Mouse (Mus musculus): ENCODE results near the gene H2-Eb2.

Gene H2-Eb2

GRCm38 (mm10) chr17:34325436-34325835 lies at the start of gene H2-Eb2:
Gene H2-Eb2 (plus strand): TSS chr17:34325665.
- in situ Hi-C loops (cut with MboI, MseI) = no loop called here

DNA sequence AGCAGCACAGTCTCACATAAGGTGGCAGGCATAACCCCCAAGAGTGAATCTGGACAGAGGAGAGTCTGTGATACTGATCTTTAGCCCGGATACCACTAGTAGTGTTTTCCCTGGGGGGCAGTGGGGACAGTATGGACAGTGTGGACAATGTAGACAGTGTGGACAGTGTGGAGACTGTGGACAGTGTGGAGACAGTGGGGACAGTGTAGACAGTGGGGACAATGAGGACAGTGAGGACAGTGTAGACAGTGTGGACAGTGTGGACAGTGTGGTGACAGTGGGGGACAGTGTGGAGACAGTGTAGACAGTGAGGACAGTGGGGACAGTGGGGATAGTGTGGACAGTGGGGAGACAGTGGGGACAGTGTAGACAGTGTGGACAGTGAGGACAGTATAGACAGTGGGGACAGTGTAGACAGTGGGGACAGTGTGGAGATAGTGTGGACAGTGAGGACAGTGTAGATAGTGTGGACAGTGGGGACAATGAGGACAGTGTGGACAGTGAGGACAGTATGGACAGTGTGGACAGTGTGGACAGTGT lies 44.9 kb upstream of the H2-Eb2 start:
- in situ Hi-C loops (cut with MboI, MseI) = loop anchor here in 1 of 2 experiments (5.0 kb wide), 1 partner anchor 42 kb away; no protein-coding TSS in a partner anchor

DNA sequence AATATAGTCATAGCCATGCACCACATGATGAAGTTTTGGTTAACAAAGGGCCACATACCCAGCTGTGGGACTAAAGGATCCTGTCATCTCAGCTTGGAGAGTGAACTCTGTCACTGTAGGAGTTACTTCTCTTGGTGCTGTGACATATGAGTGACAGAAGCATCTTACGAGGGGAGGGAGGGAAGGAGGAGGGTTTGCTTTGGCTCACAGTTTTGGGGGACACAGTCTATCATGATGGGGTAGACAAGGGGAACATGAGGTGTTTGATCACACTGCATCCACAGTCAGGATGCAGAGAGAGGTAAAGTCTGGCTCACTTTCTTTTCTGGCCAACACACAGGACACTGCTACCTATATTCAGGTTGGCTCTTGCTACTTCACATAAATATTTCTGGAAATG lies 43.6 kb upstream of the H2-Eb2 start:
- in situ Hi-C loops (cut with MboI, MseI) = loop anchor here in 1 of 2 experiments (5.0 kb wide), 1 partner anchor 40 kb away; no protein-coding TSS in a partner anchor

- in situ Hi-C loops (cut with MboI, MseI) = no loop called here
Measured at GRCm38 (mm10) chr17:34285371-34285770, 40.1 kb upstream of the H2-Eb2 start.

DNA sequence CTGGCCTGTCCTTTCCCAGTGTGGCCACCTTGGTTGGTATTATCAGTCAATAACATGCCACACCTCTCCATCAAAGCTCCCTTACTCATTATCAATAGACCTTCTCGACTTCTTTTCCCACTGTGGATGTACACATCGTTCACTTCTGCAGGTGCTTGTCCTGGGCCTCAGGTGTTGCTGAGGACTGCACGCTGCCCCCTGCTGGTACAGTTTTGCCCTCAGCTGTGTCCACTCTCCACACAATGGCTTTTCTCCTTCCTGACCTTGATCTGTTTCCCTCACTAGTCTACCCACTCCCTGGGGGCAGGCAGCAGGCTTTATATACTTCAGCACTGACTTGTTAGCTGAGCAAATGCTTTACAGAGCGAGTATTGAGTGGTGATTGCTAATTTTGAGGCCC lies 39.6 kb upstream of the H2-Eb2 start:
- in situ Hi-C loops (cut with MboI, MseI) = no loop called here

DNA sequence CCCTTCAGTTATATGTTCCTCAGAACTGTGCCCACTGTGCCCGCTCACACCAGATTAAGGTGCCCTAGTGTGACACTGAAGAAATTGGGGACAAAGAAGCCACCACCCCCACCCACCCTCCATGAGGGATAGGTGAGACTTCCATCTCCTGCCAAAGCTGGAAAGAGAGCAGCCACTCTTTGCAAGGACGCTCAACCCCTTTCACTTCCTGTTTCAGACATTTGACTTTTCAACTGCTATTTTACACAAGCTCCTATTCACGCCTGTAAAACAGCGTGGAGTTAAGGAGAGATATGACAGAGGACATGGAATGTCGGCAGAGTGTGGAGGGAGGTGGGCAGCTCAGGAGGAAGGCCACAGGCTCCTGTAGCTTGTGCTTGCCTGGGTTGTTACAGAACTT lies 39.0 kb upstream of the H2-Eb2 start:
- in situ Hi-C loops (cut with MboI, MseI) = no loop called here

GRCm38 (mm10) chr17:34286999-34287398 lies 38.5 kb upstream of the H2-Eb2 start:
- in situ Hi-C loops (cut with MboI, MseI) = no loop called here

- in situ Hi-C loops (cut with MboI, MseI) = no loop called here
Measured at GRCm38 (mm10) chr17:34287648-34288047, 37.8 kb upstream of the H2-Eb2 start, which contains the start of gene H2-Aa. Gene H2-Aa (minus strand): TSS chr17:34287823.

DNA sequence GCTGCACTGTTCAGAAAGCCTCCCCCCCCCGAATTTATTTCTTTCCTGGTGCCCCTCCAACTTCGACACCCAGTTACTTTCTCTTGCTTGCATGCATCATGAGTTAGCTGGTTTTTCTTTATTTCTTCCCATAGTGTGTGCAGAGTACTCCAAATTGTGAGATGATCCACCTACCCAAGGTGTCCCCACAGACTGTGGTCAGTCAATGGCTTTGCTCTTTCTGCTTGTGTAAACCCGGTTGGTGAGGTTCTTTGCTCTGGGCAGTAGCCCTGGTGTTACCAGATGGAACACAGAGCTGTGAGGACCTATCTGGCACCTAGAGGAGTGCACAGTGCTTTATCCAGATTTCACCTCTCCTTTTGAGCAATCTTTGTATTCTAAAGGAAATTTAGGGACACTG lies 37.3 kb upstream of the H2-Eb2 start:
- in situ Hi-C loops (cut with MboI, MseI) = no loop called here

DNA sequence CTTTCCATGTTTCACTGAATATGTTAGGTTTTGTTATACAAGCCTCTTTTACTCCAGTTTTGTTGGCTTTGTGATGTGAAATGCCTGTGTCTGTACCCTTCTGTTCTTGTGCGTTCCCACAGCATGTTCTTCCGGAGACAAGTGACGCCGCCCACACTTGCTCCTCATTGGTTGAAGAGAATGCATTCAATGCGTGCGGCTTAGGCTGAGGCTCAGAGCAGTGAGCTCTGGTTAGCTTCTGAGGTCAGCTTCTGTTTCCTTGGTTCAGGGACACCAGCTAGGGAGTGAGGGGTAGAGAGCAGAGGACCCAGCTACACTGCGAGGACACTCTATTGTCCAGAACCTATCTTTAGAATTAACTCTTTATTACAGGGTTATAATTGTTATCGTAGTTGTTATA lies 33.9 kb upstream of the H2-Eb2 start:
- in situ Hi-C loops (cut with MboI, MseI) = no loop called here

DNA sequence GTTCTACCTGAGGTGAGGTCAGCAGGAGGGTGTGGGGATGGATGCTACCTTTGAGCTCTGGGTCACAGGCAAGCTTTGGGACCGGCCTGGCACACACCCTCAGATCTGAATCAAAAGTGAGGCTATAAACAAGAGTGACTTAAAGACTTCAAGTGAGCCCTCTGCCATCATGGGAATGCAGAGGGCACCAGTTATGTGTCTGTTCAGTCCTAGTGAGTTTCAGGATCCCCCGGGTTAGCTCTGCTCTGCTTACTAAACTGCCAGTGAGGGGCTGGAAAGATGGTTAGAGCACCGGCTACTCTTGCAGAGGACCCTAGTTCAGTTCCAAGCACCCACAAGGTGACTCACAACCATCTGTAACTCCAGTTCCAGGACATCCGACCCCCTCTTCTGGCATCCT lies 32.9 kb upstream of the H2-Eb2 start:
- in situ Hi-C loops (cut with MboI, MseI) = no loop called here

GRCm38 (mm10) chr17:34293533-34293932 lies 31.9 kb upstream of the H2-Eb2 start:
- in situ Hi-C loops (cut with MboI, MseI) = no loop called here

- in situ Hi-C loops (cut with MboI, MseI) = no loop called here
Measured at GRCm38 (mm10) chr17:34294249-34294648, 31.2 kb upstream of the H2-Eb2 start.

DNA sequence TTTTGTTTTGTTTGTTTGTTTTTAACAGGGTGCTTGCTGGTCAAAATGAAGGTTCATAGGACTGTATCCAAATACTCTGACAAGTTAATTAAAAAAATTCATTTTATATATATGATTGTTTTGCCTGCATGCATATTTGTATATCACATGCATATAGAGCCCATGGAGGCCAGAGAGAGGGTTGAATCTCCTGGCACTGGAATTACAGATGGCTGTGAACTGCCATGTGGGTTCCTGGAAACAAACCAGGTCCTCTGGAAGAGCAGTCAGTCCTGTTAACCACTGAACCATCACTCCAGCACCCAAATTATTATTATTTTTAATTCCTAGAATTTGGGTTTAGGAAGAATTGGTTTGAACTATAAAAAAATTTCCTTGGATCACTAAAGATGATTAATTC lies 30.2 kb upstream of the H2-Eb2 start:
- in situ Hi-C loops (cut with MboI, MseI) = no loop called here

- in situ Hi-C loops (cut with MboI, MseI) = no loop called here
Measured at GRCm38 (mm10) chr17:34295891-34296794, 29.3 kb upstream of the H2-Eb2 start.

DNA sequence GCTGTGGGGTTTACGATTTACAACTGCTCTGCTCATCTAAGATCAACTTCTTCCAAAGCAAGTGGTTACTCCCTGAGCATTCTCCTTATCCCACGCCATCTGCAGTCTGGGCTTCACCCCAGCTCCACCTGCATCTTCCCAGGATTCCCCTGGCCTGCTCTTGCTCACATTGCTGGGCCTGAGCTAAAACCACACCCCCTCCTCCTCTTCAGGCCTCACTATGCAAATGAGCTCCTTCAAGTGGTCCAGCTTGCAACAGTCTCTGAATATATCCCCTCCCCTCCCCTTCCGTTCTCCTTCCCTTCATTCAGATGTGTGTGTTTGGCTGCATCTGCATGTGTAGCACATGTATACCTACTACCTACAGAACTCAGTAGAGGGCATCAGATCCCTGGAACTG lies 26.1 kb upstream of the H2-Eb2 start:
- in situ Hi-C loops (cut with MboI, MseI) = no loop called here

DNA sequence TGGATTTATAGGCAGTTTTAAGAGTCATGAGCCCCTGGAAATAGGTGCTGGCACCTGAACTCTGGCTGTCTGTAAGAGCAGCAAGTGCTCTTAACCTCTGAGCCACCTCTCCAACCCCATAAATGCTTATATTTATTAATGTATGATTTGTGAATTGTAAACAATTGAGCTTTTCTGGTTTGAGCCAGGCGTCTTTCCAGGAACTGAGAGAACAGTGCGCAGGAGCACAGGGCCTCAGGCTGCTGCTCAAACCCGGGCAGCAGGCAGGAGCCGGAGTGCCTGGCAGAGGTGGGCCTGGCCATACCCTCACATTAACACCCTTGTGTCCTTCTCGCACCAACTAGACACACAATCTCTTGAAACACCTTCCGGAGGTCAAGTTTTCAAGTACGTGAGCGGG lies 25.4 kb upstream of the H2-Eb2 start:
- in situ Hi-C loops (cut with MboI, MseI) = no loop called here

DNA sequence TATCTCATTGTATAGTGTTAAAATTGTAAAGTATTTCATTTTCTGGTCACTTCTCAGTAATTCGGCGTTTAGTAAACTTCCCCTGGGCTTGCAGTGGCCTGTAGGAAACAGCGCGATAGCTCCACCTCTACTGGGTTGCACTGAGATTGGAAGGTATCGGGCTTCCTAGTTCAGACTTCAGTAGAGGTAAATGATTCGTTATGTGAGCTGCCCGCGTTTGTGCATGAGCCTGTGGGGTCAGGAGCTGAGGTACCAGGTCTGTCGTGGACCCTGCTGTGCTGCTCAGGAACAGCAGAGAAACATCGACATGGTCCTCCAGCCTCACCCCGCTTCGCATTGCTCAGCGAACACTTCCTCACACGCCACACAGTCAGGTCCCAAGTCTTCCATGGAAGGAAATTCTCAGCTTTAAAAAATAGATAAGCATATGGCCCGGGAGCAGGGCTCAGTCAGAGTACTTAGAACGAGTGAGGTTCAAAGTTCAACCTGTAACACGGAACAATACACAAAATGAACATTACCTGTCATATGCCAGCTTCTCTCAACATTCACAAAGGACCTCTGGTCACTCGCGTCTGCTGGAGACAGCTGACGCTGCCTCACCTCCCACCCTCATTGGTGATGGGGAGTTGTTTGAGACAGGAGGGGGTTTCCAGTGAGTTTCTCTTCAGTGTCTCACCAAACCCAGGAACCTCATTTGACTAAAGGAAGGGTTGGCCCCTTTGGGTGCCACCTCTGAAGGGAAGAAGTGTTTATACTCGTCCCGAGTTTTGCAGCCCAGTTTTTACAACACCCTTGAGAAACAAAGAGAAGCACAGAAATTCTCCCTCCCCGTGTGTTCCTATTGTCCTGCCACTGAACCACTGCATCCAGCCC lies 24.5 kb upstream of the H2-Eb2 start:
- in situ Hi-C loops (cut with MboI, MseI) = no loop called here

- in situ Hi-C loops (cut with MboI, MseI) = no loop called here
Measured at GRCm38 (mm10) chr17:34301670-34302190, 23.7 kb upstream of the H2-Eb2 start.

GRCm38 (mm10) chr17:34303789-34304188 lies 21.7 kb upstream of the H2-Eb2 start:
- in situ Hi-C loops (cut with MboI, MseI) = no loop called here

DNA sequence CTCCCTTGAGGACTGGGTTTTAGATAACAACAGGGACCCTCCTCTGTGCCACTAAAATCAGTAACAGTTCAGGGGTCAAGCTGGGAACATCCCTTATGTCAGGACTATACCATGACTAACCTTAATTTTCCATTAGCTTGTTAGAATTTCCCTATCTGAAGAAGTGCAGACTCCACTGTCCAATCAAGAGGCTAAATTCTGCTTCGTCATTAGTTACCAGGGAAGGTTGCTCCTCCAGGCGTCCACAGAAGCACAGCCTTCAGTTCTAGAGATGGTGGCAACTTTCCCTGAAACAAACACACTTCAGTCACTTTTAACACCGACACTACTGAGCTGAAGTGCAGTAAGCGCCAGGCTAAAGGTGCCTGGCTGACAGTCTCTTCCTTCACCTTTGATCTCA lies 20.7 kb upstream of the H2-Eb2 start:
- in situ Hi-C loops (cut with MboI, MseI) = no loop called here
